Mouse (Mus musculus) midbrain, embryonic 12.5 days (tissue): ENCODE measurements at regions not wholly inside any gene's neighbourhood (a gene's known extent, or its start where the extent isn't known, plus 50 kb on each side); places are given as distances from the start of the nearest gene placed in this dataset.

Experiments used
- ATAC-seq: fragments of 200-750 bp; cut with Nextera tagmentation; 2 replicates; pipeline ENCODE4 v1.8.0; 2017; ENCODE audit warnings: low read depth, moderate TSS enrichment, moderate library complexity; ENCODE audit not compliant: low FRiP score
- H3K27ac ChIP-seq: fragments of 300-500 bp; sonication (generic); replicated peaks from 2 replicates; pipeline ENCODE4 v1.5.1; 2016; ENCODE audit warnings: mild to moderate bottlenecking
- H3K27me3 ChIP-seq: fragments of 300-500 bp; sonication (generic); 2 replicates; pipeline ENCODE4 v1.6.1; 2016; ENCODE audit warnings: mild to moderate bottlenecking
- H3K36me3 ChIP-seq: fragments of 300-500 bp; sonication (generic); 2 replicates; pipeline ENCODE4 v1.6.1; 2016
- H3K4me1 ChIP-seq: fragments of 300-500 bp; sonication (generic); 2 replicates; pipeline ENCODE4 v1.6.1; 2016
- H3K4me2 ChIP-seq: fragments of 300-500 bp; sonication (generic); replicated peaks from 2 replicates; pipeline ENCODE4 v1.6.1; 2016; ENCODE audit warnings: mild to moderate bottlenecking, moderate library complexity
- H3K4me3 ChIP-seq: fragments of 300-500 bp; sonication (generic); 2 replicates; pipeline ENCODE4 v1.5.1; 2016; ENCODE audit warnings: mild to moderate bottlenecking
- H3K9ac ChIP-seq: fragments of 300-500 bp; sonication (generic); replicated peaks from 2 replicates; pipeline ENCODE4 v1.6.1; 2016; ENCODE audit warnings: mild to moderate bottlenecking, moderate library complexity
- H3K9me3 ChIP-seq: fragments of 300-500 bp; sonication (generic); 2 replicates; pipeline ENCODE4 v1.6.1; 2016; ENCODE audit warnings: mild to moderate bottlenecking
- WGBS: fragments of 180-500 bp; shearing (Covaris S2); methylation state at CpG from one replicate; pipeline ENCODE4 v1.1.7; 2016; 5-methylcytosine and 5-hydroxymethylcytosine counted together

DNA sequence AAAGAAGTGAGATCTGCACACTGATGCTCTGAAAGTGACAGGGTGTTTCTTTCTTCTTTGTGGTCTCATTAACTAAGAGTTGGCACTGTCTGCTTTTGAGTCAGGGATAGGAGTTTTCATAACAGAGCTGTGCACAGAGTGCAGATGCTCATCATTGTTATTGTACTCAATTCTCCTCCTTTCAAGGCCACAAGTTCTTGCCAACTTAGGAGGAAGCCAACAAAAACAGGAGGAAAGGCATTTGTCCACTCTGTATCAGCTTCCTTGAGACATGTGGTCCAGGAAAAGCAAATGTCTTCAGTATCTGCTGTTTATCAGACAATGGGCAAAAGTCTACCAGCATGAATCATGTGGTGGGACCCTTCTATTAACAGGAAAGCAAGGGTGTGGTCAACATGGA lies 345.1 kb downstream of the Fam181b start:
- Histone ChIP-seq H3K4me2 (no peak overlapping the region), H3K27me3 (no peaks in the 10 kb centered on the region), H3K27ac (no peak overlapping the region), H3K4me3 (no peak overlapping the region), H3K9me3 (no peaks in the 10 kb centered on the region), H3K9ac (no peak overlapping the region), H3K36me3 (no peaks in the 10 kb centered on the region), H3K4me1 (no peaks in the 10 kb centered on the region)
- ATAC-seq = no peak

DNA sequence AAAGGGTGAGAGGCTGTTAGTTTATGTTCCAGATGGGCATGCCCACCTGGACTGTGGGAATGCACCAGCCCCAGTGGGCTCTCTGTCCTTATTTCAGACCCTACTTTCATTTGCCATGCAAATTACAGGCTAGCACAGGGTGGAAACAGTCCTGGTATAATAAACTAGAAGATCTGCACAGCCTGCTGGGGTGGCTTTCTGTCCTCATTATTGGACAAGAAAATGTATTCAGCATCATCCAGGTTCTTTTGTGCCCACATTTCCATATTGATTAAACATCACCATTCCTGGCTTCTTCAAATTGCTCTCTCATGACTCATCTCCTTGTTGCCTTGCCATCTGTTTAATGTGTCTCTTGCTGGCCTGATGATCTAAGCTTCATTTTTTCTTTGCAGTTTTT lies 355.4 kb downstream of the Fam181b start:
- no peak overlapping the region for H3K4me3 ChIP-seq
- peak; percentile 63; the same call in 1 of the 2 replicates for ATAC-seq

DNA sequence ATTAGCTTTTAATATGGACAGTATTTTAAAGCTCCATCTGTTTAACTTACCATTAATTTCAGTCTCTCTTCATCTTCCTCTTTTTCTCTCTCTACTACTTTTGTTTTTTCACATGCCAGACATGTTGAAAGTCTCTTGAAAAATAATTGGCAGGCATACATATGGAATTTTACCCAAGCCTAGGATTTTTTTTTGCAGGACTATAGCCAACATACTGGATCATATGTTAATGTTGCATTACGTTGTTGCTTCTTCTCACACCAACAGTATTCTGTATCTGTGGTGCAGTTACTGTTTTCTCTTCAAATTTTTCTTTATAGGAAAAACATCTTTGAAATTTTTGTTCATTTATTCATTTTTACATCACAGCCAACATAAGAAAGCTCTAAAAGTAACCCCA lies 374.4 kb downstream of the Fam181b start:
- no peak for ATAC-seq
- Histone ChIP-seq H3K4me2 (no peak overlapping the region), H3K9me3 (no peaks in the 10 kb centered on the region), H3K9ac (no peak overlapping the region), H3K4me1 (no peaks in the 10 kb centered on the region), H3K27me3 (no peaks in the 10 kb centered on the region), H3K27ac (no peak overlapping the region), H3K36me3 (no peaks in the 10 kb centered on the region), H3K4me3 (no peak overlapping the region)
- 90% methylated on average over 1 of the region's 1 CpGs for WGBS

More for the DNA sequence above, 355.4 kb downstream of the Fam181b start:
- Histone ChIP-seq H3K9me3 (no peaks in the 10 kb centered on the region), H3K4me2 (no peak overlapping the region), H3K27ac (no peak overlapping the region), H3K36me3 (no peaks in the 10 kb centered on the region), H3K4me1 (no peaks in the 10 kb centered on the region), H3K27me3 (no peaks in the 10 kb centered on the region), H3K9ac (no peak overlapping the region)

DNA sequence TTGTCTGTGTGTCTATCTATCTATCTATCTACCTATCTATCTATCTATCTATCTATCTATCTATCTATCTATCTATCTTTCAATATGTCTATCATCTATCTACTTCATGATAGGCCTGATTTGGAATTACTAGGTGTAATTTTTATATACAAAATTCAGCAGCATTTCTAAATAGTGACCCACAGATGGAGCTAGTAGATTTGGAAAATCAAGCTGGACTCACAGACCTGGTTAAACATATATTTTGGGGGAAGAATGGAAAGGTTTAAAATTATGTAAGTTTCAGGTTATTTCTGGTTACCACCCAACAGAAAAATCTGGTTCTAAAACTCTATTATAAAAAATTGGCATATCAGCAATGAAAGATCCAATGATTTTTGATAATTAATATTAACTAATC lies 383.7 kb downstream of the Fam181b start:
- no peaks in the 10 kb centered on the region for H3K36me3 ChIP-seq
- no peaks in the 10 kb centered on the region for H3K4me1 ChIP-seq
- no peak overlapping the region for H3K4me3 ChIP-seq
- no peak overlapping the region for H3K27ac ChIP-seq
- H3K4me2 ChIP-seq = no peak overlapping the region
- H3K9me3 ChIP-seq = no peaks in the 10 kb centered on the region
- H3K9ac ChIP-seq = no peak overlapping the region
- H3K27me3 ChIP-seq = no peaks in the 10 kb centered on the region
- no peak for ATAC-seq

DNA sequence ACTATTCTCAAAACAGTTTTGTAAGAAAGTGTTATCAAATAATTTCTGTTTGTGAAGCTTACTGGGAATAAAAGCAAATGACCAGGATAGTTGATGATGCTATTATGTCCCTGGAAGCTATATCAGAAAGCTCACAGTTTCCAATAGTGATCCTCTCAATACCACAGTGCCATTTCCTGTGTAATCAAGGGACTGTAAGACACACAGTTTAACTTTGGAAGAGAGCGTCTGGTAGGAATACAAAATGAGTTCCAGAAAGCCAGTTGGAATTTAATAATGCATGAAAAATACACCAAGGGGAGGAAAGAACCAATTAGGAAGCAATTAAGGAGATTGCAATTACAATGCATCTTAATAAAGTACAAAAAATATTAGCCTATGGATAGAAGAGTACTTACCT lies 393.7 kb downstream of the Fam181b start:
- no peak overlapping the region for H3K4me2 ChIP-seq
- H3K27me3 ChIP-seq = no peaks in the 10 kb centered on the region
- no peak overlapping the region for H3K9ac ChIP-seq
- H3K9me3 ChIP-seq = no peaks in the 10 kb centered on the region
- no peak overlapping the region for H3K4me3 ChIP-seq
- ATAC-seq = no peak
- H3K36me3 ChIP-seq = no peaks in the 10 kb centered on the region
- no peak overlapping the region for H3K27ac ChIP-seq
- 63% methylated on average over 1 of the region's 1 CpGs for WGBS
- no peaks in the 10 kb centered on the region for H3K4me1 ChIP-seq

DNA sequence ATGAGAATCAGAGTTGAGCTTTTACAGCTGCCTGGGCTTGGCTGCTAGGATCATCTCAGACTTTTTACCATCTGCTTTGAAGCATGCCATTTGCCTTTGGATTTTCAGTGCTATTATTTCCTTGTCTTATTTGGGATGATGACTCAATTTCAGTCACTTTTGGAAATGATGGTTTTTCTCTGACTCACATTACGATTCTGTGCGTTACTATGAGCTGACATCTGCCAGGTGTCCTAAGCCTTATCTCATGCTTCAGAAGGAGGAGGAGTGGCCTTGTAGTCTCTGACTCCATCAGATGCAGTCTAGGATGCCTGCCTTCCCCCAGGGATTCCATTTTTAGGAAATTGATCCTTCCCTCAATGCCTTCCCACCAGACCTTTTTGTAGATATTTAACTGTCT lies 431.0 kb downstream of the Fam181b start:
- Histone ChIP-seq H3K4me1 (no peaks in the 10 kb centered on the region), H3K9me3 (no peaks in the 10 kb centered on the region), H3K4me3 (no peak overlapping the region), H3K4me2 (no peak overlapping the region), H3K9ac (no peak overlapping the region), H3K27me3 (no peaks in the 10 kb centered on the region), H3K27ac (no peak overlapping the region), H3K36me3 (no peaks in the 10 kb centered on the region)
- no peak for ATAC-seq
- 98% methylated on average over 2 of the region's 2 CpGs for WGBS

DNA sequence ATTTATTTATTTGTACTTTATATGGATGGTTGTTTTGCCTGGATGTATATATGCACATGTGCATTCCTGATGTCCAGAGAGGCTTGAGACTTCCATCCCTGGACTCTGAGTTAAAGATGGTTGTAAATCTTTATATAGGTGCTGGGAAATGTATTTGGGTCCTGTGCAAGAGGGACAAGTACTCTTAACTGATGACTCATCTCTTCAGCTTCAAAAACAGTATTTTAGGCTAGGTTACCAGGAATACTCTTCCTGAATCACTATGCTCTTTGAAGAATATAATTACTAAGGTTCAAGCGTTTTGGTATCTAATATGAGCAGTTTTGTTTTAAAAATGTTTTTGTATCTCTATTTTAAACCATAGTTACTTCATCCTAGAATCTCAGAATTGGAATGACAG lies 431.6 kb downstream of the Fam181b start:
- Histone ChIP-seq H3K36me3 (no peaks in the 10 kb centered on the region), H3K9ac (no peak overlapping the region), H3K9me3 (no peaks in the 10 kb centered on the region), H3K4me2 (no peak overlapping the region), H3K4me1 (no peaks in the 10 kb centered on the region), H3K27ac (no peak overlapping the region), H3K27me3 (no peaks in the 10 kb centered on the region), H3K4me3 (no peak overlapping the region)
- WGBS = 64% methylated on average over 1 of the region's 1 CpGs
- no peak for ATAC-seq

DNA sequence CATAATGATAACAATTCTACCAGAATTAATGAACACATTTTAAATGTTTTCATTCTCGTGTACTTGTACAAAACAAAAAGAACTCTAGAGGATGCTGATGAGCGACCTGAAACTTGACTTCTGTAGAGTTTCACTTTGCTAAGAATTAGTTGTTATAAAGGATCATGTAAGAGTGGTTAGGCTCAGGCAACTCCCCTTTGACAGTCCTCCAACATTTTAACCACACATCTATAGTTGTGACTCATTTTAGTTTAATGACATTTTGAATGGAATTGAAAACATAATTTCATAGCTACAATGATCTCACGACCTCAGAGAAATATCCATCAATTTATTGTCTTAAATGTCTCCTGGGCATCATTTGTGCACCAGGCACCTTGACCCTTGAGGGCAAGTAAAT lies 479.5 kb downstream of the Fam181b start:
- WGBS = 77% methylated on average over 3 of the region's 3 CpGs
- Histone ChIP-seq H3K4me1 (no peaks in the 10 kb centered on the region), H3K36me3 (no peaks in the 10 kb centered on the region), H3K9ac (no peak overlapping the region), H3K27ac (no peak overlapping the region), H3K4me3 (no peak overlapping the region), H3K9me3 (no peaks in the 10 kb centered on the region), H3K27me3 (no peaks in the 10 kb centered on the region), H3K4me2 (no peak overlapping the region)
- no peak for ATAC-seq

DNA sequence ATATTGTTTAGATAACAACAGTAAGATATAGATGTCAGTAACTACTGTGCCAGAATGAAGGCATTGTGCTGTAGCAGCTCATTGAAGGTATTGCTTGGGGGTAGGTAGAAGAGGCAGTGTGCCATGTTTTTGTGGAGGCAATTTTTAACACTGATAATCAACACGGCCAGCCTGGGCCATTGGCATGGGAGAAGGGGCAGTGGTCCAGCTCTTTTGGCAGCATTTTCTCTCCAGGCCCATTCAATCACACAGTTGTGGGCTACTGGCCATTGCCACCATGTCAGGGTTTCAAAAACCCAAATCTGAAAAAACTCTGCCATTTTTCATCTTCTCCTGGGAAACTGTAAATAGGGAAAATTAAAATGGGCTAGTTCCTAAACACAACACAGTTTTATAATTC lies 497.9 kb downstream of the Fam181b start:
- WGBS = 91% methylated on average over 1 of the region's 1 CpGs
- Histone ChIP-seq H3K36me3 (no peaks in the 10 kb centered on the region), H3K27ac (no peak overlapping the region), H3K4me1 (no peaks in the 10 kb centered on the region), H3K4me2 (no peak overlapping the region), H3K4me3 (no peak overlapping the region), H3K9me3 (no peaks in the 10 kb centered on the region), H3K9ac (no peak overlapping the region), H3K27me3 (no peaks in the 10 kb centered on the region)
- no peak for ATAC-seq

DNA sequence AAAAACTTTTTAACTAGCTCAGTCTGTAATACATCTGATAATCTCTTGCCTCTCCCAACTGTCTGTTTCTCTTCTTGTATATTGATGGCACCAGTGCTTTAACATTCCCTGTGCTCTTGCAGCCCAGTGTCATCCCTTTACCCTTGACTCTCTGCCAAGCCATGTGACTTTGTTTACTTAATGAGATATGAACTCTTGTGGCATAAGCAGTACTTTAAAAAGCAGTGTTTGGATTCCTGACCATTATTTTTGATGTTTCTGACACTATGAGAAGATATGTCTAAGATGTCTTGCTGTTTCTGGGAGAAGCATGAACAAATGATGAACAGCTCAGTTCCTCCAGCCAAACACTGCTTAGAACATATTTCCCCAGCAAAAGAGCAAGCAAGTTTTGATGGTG lies 507.5 kb downstream of the Fam181b start:
- H3K4me2 ChIP-seq = no peak overlapping the region
- H3K27ac ChIP-seq = no peak overlapping the region
- H3K9me3 ChIP-seq = no peaks in the 10 kb centered on the region
- H3K4me1 ChIP-seq = no peaks in the 10 kb centered on the region
- no peak for ATAC-seq
- no peak overlapping the region for H3K9ac ChIP-seq
- H3K27me3 ChIP-seq = no peaks in the 10 kb centered on the region
- no peak overlapping the region for H3K4me3 ChIP-seq
- H3K36me3 ChIP-seq = no peaks in the 10 kb centered on the region

DNA sequence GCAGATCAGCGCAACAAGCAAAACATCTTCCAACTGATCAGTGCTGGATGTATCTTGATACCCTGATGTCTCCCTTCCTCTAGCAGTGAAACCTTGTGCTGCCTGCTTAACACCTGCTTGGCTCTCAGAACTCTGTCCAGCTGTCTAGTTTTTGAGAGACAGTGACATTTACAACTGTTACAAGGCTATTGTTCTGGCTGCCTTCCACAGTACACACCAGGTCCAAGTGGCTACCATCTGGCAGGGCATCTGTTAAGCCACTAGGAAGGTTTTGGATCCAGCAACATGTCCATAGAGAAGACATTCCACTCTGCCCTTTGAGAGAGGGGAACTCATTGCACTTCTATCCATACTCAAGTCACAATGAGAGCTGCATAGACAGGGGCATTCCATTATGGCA lies 508.4 kb downstream of the Fam181b start:
- Histone ChIP-seq H3K9me3 (no peaks in the 10 kb centered on the region), H3K27me3 (no peaks in the 10 kb centered on the region), H3K4me1 (no peaks in the 10 kb centered on the region), H3K27ac (no peak overlapping the region), H3K36me3 (no peaks in the 10 kb centered on the region), H3K4me2 (no peak overlapping the region), H3K4me3 (no peak overlapping the region), H3K9ac (no peak overlapping the region)
- ATAC-seq = no peak
- 93% methylated on average over 1 of the region's 1 CpGs for WGBS
